Mouse (Mus musculus) activated CD4-positive, CD25-positive, alpha-beta regulatory T cell, adult 4 months (primary cell): ENCODE measurements around the gene Mrpl44. TPM values are rescaled to one million over a fixed set of nuclear protein-coding genes. Genes with fewer than 3 reads are reported as not detected.

ENCODE experiments used
- polyA plus RNA-seq, 2 experiments: library from polyadenylated mRNA; unstranded; fragments of 100-300 nt; shearing (Covaris generic); gene quantifications; one replicate each; pipeline ENCODE4 v1.2.1; 2017

The Mrpl44 gene
- polyA plus RNA-seq, 2 experiments from 2014 or later = 58.8 to 63.5 TPM

Other genes with a start within 250 kb of the Mrpl44 start
- 1 to 10 TPM; 2.6 to 3.5 TPM for gene Ap1s3, start 104.0 kb upstream of the Mrpl44 start, polyA plus RNA-seq
- gene Wdfy1, start 125 bp downstream of the Mrpl44 start, polyA plus RNA-seq = 10 to 100 TPM; 18.6 to 34.1 TPM
- 1 to 10 TPM; 1.5 to 3.1 TPM for gene Serpine2, start 85.2 kb downstream of the Mrpl44 start, polyA plus RNA-seq